Mouse (Mus musculus): ENCODE data around the gene Lrrc36. TPM values are rescaled to one million over a fixed set of nuclear protein-coding genes. Genes with fewer than 3 reads are reported as not detected.

Gene Lrrc36
- polyA plus RNA-seq, 1 experiment from 2014 or later = 0.50 TPM

DNA sequence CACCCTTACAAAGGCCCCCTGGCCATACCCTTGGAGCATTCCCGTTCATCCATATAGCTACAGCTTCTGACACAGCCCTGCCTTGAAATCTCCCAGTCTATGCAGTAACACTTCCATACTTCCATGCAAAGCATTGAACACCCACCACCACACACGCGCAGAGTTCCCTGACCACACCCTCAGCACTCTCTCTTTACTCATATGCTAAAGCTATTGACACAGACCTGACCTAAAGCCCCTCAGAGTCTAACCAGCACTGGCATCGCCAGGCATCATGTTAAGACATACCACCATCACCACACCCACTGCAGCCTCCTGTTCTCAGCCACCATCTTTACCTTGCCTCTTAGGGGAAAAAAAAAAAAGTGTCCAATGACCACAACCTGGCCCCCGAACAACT is 56.9 kb downstream of the Lrrc36 start:
- Histone ChIP-seq H3K4me1 (ENCODE audit: insufficient read depth) (peaks cover 26% of the 10 kb centered on the region), H3K27ac (ENCODE audit: low read depth) (no peak overlapping the region), H3K27me3 (ENCODE audit: insufficient read depth, low read length) (0 out of 2 replicates have a peak, but pooled peaks cover 6% of the 10 kb centered on the region), H3K36me3 (ENCODE audit: insufficient read depth) (peaks cover 13% of the 10 kb centered on the region), H3K9ac (no peak overlapping the region), H3K4me3 (ENCODE audit: low read depth, low read length) (no peak overlapping the region), H3K9me3 (ENCODE audit: low read depth, low read length) (no peaks in the 10 kb centered on the region), H3K4me2 (peak overlapping the region; percentile 68)
- no peak for TF ChIP-seq CTCF (IDR thresholded peaks at IDR 0.05; ENCODE audit: low read depth)
- WGBS = 65% methylated on average over 5 of the region's 5 CpGs
- no peak for DNase-seq
- no peak for ATAC-seq (ENCODE audit: insufficient read depth)

DNA sequence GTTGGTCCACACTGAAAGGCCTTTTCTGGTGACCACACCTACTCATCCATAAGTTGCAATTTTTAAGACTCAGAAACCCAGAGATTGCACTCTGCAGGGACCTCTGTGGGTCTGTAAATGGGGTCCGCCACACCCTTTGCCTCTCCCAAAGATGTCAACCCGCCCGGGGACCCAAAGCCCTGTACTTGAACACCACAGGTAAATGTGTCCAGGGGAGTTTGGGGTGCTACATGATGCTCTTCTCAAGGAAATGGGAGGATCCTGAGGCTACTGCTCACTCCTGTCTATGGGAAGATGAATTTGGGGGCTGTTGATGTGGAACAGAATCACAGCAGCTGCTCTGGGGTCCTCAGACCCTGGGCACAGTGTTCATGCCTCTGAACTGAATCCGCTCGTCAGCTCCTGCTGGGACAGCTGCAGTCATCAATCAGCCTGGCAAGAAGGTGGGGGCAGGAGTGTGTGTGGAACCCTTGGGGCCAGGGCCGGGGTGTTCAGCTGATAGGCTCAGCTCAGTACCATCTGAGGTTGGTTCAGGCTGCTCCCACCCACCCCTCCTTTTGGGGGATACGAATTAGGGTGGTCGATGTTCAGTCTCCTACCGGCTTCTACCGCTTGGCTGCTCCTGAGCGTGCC is 57.4 kb downstream of the Lrrc36 start:
- peak overlapping the region; percentile 68 for H3K4me2 ChIP-seq
- 15% methylated on average over 11 of the region's 11 CpGs for WGBS
- peaks cover 27% of the 10 kb centered on the region for H3K4me1 ChIP-seq (ENCODE audit: insufficient read depth)
- H3K9ac ChIP-seq = peak overlapping the region; percentile 44; the same call in 1 of the 2 replicates
- DNase-seq (no peak), ATAC-seq (ENCODE audit: insufficient read depth) (no peak)
- 0 out of 2 replicates have a peak overlapping the region, but pooled peaks have one; percentile 0 for H3K27ac ChIP-seq (ENCODE audit: low read depth)
- H3K4me3 ChIP-seq (ENCODE audit: low read depth, low read length) = peak overlapping the region; percentile 35
- H3K27me3 ChIP-seq (ENCODE audit: insufficient read depth, low read length) = 0 out of 2 replicates have a peak, but pooled peaks cover 6% of the 10 kb centered on the region
- TF ChIP-seq CTCF (IDR thresholded peaks at IDR 0.05; ENCODE audit: low read depth) = no peak
- no peaks in the 10 kb centered on the region for H3K9me3 ChIP-seq (ENCODE audit: low read depth, low read length)
- H3K36me3 ChIP-seq (ENCODE audit: insufficient read depth) = peaks cover 18% of the 10 kb centered on the region

DNA sequence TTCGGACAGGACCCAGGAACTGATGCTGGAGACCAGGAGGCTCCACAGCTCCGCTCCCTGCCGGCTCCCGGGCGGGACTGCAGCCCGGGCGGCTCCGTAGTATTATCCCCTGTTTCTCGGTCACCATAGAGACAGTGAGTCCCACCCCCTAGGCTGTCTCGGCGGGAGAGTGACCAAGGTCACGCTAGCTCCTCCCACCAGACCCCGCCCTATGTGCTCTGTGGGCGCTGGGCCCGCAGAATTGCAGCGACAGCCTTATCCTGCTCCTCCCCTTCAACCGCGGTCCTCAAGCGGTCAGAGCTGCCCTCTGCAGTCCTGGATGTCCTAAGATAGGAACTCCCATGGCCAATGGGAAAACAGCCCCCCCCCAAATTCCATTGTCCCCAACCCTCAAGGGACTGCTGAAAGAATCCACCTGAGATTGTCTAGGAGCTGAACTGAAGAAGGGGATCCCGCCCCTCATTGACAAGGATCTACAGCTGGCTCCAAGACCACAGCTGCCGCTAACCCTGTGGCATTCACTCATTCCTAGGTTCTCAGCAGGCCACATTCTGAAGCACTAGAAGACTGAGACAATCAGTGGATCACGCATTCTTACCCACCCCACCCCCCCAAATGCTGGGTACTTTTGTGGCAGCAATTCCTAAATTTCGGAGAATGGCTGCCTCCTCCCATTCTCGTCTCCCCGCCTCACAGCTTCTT is 58.1 kb downstream of the Lrrc36 start, which contains the start of gene Tppp3:
TSS of gene Tppp3 (minus strand) at position 213 of the 702 bp plus-strand sequence.
- Histone ChIP-seq H3K4me1 (ENCODE audit: insufficient read depth) (peaks cover 27% of the 10 kb centered on the region), H3K4me3 (ENCODE audit: low read depth, low read length) (peak within 1 kb of the TSS; percentile 35), H3K9me3 (ENCODE audit: low read depth, low read length) (no peaks in the 10 kb centered on the region), H3K36me3 (ENCODE audit: insufficient read depth) (peaks cover 24% of the 10 kb centered on the region), H3K27ac (ENCODE audit: low read depth) (0 out of 2 replicates have a peak within 1 kb of the TSS, but pooled peaks have one; percentile 0), H3K4me2 (peak within 1 kb of the TSS; percentile 68), H3K9ac (peak within 1 kb of the TSS; percentile 44; the same call in 1 of the 2 replicates), H3K27me3 (ENCODE audit: insufficient read depth, low read length) (0 out of 2 replicates have a peak, but pooled peaks cover 6% of the 10 kb centered on the region)
- ATAC-seq (ENCODE audit: insufficient read depth) (peak; percentile 96), DNase-seq (peak; percentile 98)
- peak; percentile 79 for TF ChIP-seq CTCF (IDR thresholded peaks at IDR 0.05; ENCODE audit: low read depth)
- 9% methylated on average over 25 of the region's 25 CpGs for WGBS

DNA sequence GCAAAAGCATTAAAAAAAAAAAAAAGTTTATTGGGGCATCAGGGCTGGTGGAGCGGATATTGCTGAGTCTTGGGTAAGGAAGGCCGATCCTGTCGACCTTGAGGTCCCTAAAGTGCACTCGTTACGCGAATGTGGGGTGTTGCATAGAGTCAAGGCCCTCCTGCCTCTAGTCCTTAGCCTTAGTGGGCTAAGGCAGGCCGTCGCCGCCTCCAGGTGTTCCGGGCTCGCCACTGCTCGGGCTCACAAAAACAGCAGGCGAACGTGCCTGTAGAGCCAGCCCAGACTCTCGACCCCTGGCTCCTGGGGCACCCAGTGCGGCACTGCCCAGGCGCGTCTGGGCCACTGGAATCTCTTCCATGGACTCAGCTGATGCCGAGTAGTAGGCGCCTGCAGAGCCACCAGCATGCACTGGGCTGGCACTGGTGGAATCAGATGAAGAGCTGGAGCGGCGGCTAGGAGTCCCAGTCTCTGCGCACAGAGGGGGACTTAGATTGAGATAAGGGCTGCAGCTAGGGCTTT is 59.1 kb downstream of the Lrrc36 start:
- DNase-seq = no peak
- Histone ChIP-seq H3K9ac (no peak overlapping the region), H3K4me2 (no peak overlapping the region), H3K4me3 (ENCODE audit: low read depth, low read length) (no peak overlapping the region), H3K27me3 (ENCODE audit: insufficient read depth, low read length) (0 out of 2 replicates have a peak, but pooled peaks cover 6% of the 10 kb centered on the region), H3K9me3 (ENCODE audit: low read depth, low read length) (no peaks in the 10 kb centered on the region), H3K4me1 (ENCODE audit: insufficient read depth) (peaks cover 27% of the 10 kb centered on the region), H3K36me3 (ENCODE audit: insufficient read depth) (peaks cover 26% of the 10 kb centered on the region), H3K27ac (ENCODE audit: low read depth) (no peak overlapping the region)
- no peak for ATAC-seq (ENCODE audit: insufficient read depth)
- TF ChIP-seq CTCF (IDR thresholded peaks at IDR 0.05; ENCODE audit: low read depth) = no peak
- 45% methylated on average over 23 of the region's 23 CpGs for WGBS

DNA sequence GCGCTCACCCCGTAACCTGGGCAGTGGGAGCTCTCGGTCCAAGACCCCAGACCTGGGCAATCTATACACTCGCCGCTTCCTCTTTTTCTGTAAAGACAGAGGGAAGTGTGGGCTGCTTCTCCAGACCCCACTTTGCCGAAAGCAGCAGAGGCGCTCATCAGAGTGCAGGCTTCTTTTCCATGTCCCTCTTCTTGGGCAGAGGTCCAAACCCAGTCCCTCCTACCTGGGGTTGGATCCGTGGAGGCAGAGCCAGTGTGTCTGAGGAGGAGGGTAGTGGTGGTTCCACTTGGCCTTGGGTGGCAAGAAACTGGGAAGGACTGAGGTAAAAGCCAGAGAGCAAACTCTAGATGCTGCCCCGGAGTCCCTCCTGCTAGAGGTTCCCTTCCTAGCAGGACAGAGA is 59.6 kb downstream of the Lrrc36 start:
- DNase-seq = no peak
- no peak overlapping the region for H3K9ac ChIP-seq
- 0 out of 2 replicates have a peak, but pooled peaks cover 6% of the 10 kb centered on the region for H3K27me3 ChIP-seq (ENCODE audit: insufficient read depth, low read length)
- no peak for TF ChIP-seq CTCF (IDR thresholded peaks at IDR 0.05; ENCODE audit: low read depth)
- peaks cover 27% of the 10 kb centered on the region for H3K4me1 ChIP-seq (ENCODE audit: insufficient read depth)
- ATAC-seq (ENCODE audit: insufficient read depth) = no peak
- peaks cover 28% of the 10 kb centered on the region for H3K36me3 ChIP-seq (ENCODE audit: insufficient read depth)
- WGBS = 66% methylated on average over 9 of the region's 9 CpGs
- no peak overlapping the region for H3K4me3 ChIP-seq (ENCODE audit: low read depth, low read length)
- no peak overlapping the region for H3K27ac ChIP-seq (ENCODE audit: low read depth)
- no peak overlapping the region for H3K4me2 ChIP-seq
- no peaks in the 10 kb centered on the region for H3K9me3 ChIP-seq (ENCODE audit: low read depth, low read length)

DNA sequence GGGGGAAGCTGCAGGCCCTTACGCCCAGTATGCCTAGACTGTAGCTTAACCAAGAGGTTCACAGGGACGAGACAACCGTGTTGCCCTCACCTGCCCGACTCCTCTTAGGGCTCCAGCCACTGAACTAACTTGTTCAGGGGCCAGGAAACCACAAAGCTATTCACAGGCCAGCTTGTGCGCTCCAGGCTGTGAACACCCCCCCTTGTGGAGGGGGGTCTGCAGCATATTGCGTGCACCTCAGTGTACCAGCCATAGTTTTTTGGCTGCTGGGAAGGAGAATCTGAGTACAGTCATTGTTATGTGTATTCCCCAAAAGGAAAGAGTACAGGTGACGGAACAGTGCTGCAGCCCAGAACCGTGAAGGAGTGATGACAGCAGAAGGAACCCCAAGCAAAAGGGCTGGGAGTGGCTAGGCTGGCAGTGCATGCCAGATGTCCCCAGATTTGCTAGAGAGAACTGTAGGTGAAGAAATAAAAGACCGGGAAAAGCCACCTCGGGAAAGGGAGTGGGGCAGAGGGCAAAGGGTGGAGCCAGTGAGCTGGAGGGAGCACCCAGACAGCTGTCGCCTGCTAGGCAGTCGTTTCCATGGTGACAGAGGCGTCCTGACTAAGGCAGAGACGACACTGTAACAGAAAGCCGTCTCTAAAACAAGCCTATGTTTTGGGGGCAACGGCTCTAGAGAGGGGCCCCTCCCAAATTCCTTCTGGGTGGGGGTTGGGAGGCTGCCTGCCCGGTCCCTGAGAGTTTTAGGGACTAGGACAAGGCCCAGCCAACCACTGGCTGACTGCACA is 60.6 kb downstream of the Lrrc36 start:
- peaks cover 27% of the 10 kb centered on the region for H3K4me1 ChIP-seq (ENCODE audit: insufficient read depth)
- DNase-seq (peak; percentile 80), ATAC-seq (ENCODE audit: insufficient read depth) (no peak)
- H3K9ac ChIP-seq = no peak overlapping the region
- 0 out of 2 replicates have a peak, but pooled peaks cover 6% of the 10 kb centered on the region for H3K27me3 ChIP-seq (ENCODE audit: insufficient read depth, low read length)
- H3K9me3 ChIP-seq (ENCODE audit: low read depth, low read length) = no peaks in the 10 kb centered on the region
- peak overlapping the region; percentile 38; the same call in 1 of the 2 replicates for H3K27ac ChIP-seq (ENCODE audit: low read depth)
- no peak for TF ChIP-seq CTCF (IDR thresholded peaks at IDR 0.05; ENCODE audit: low read depth)
- 28% methylated on average over 17 of the region's 17 CpGs for WGBS
- peaks cover 34% of the 10 kb centered on the region for H3K36me3 ChIP-seq (ENCODE audit: insufficient read depth)
- no peak overlapping the region for H3K4me3 ChIP-seq (ENCODE audit: low read depth, low read length)
- H3K4me2 ChIP-seq = peak overlapping the region; percentile 11; the same call in 1 of the 2 replicates
